Mouse (Mus musculus): ENCODE results near the gene Trim21. TPM values are rescaled to one million over a fixed set of nuclear protein-coding genes. Genes with fewer than 3 reads are reported as not detected.

Trim21 gene
- total RNA-seq, 1 experiment from 2014 or later: 45.9 TPM

DNA sequence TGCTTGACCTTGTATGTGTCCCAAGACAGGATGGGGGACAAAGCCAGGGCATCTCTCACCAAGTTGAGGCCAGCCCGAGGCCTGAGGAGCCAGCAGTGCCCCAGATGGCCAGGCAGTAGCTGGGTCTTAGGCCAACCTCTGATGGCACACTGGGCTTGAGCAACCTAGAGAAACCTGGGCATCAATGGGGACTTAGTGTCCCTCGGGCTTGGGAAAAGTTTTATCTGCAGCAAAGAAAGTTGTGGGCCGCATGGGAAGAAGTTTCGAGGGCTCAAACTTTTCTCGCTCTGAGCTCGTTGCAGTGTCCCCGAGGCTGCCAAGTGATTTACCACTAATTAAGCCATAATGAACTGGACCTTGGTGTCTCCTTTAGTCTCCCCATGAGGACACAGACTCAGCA lies 55.6 kb downstream of the Trim21 start:
- ATAC-seq (replicated peaks; ENCODE audit: insufficient number of reproducible peaks, low FRiP score, low TSS enrichment, poor library complexity, severe bottlenecking): no peak

DNA sequence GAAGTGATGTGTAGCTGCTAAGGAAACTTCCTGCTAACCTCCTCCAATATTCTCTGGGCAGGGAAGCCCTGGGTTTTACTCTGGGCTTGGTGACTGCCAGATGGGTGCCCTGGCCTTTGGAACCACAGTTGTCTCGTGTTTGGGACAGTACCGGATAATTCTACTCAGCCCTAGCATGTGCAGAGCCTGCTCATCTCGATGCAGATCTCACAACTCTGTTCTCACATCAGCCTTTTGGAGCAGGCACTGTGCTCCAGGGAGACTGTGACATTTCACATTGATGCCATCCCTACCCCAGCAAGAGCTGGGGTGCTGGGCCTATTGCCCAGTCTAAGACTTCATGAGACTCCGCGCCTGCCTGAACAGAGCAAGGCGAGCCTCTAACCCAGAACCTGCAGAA lies 56.6 kb downstream of the Trim21 start:
- no peak for ATAC-seq (replicated peaks; ENCODE audit: insufficient number of reproducible peaks, low FRiP score, low TSS enrichment, poor library complexity, severe bottlenecking)

DNA sequence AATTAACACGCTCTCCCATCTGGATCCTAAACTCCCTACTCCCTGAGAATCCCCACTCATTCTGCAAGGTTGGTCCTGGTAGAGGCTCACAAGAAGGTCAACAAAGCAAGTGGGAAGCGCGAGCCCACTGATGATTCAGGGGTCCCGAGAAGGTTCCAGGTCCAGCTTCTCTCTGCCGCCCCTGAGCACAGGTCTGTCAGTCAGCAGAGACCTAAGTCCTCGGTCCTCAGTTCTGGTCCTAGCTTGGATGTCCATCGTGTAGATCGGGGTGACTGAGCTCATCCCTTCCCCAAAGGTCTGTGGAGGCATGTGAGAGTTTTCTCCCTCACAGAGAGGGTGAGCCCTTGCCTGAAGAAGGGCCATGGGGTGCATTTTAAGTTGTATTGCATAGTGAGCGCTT lies 57.2 kb downstream of the Trim21 start:
- ATAC-seq (replicated peaks; ENCODE audit: insufficient number of reproducible peaks, low FRiP score, low TSS enrichment, poor library complexity, severe bottlenecking): no peak

Other genes starting within 250 kb of the Trim21 start
- 39.1 to 107 TPM (median 51.1 TPM) in 3 replicates for gene Rrm1, start 123.8 kb downstream of the Trim21 start, total RNA-seq (2017)
- gene Olfr543, start 83.8 kb downstream of the Trim21 start, total RNA-seq (2017): not detected in 3 replicates
- gene Olfr544, start 77.2 kb downstream of the Trim21 start, total RNA-seq (2017): not detected in 3 replicates
- gene Olfr545, start 65.9 kb downstream of the Trim21 start, total RNA-seq (2017): not detected in 3 replicates
- gene Olfr547, start 30.7 kb downstream of the Trim21 start, total RNA-seq (2017): not detected in 3 replicates
- not detected in 3 replicates for gene Olfr548-ps1, start 24.6 kb downstream of the Trim21 start, total RNA-seq (2017)
- not detected in 3 replicates for gene Olfr549, start 15.6 kb downstream of the Trim21 start, total RNA-seq (2017)
- gene Olfr550, start 6.0 kb upstream of the Trim21 start, total RNA-seq (2017): not detected in 3 replicates
- gene Olfr551, start 26.4 kb upstream of the Trim21 start, total RNA-seq (2017): 0.76 TPM in 1 of 3 replicates, not detected in the others
- gene Olfr552, start 32.3 kb upstream of the Trim21 start, total RNA-seq (2017): not detected in 3 replicates
- 0.43 TPM in 1 of 3 replicates, not detected in the others for gene Olfr553, start 52.7 kb upstream of the Trim21 start, total RNA-seq (2017)
- gene Olfr554, start 72.9 kb upstream of the Trim21 start, total RNA-seq (2017): not detected in 3 replicates
- not detected in 3 replicates for gene Olfr555, start 93.3 kb upstream of the Trim21 start, total RNA-seq (2017)
- not detected in 3 replicates for gene Olfr556, start 99.4 kb upstream of the Trim21 start, total RNA-seq (2017)
- gene Trim68, start 121.8 kb upstream of the Trim21 start, total RNA-seq (2017): 4.6 to 15.2 TPM (median 9.5 TPM) in 3 replicates
- not detected in 3 replicates for gene Olfr557, start 130.4 kb upstream of the Trim21 start, total RNA-seq (2017)
- gene Olfr558, start 136.7 kb upstream of the Trim21 start, total RNA-seq (2017): not detected in 3 replicates
- not detected in 3 replicates for gene Olfr33, start 153.6 kb upstream of the Trim21 start, total RNA-seq (2017)
- not detected in 3 replicates for gene Olfr559, start 162.0 kb upstream of the Trim21 start, total RNA-seq (2017)
- gene Olfr560, start 193.9 kb upstream of the Trim21 start, total RNA-seq (2017): not detected in 3 replicates
- not detected in 3 replicates for gene Olfr78, start 194.0 kb upstream of the Trim21 start, total RNA-seq (2017)
- gene Olfr561, start 205.7 kb upstream of the Trim21 start, total RNA-seq (2017): not detected in 3 replicates
- gene Olfr564, start 238.0 kb upstream of the Trim21 start, total RNA-seq (2017): not detected in 3 replicates